Mouse (Mus musculus) heart, postnatal 36 days (tissue): ENCODE measurements around the gene Prss42. TPM values are rescaled to one million over a fixed set of nuclear protein-coding genes. Genes with fewer than 3 reads are reported as not detected.

Source experiments
- DNase-seq, 2 experiments: peaks; one replicate each; pipeline ENCODE4 v3.0.0; 2021 to 2022
- intact Hi-C: fragments of 180-260 bp; cut with DNase I; formaldehyde crosslinking; loops from one replicate; pipeline ENCODE4 v1.15.1; 2025
- total RNA-seq, 2 experiments: library from RNA; stranded (reverse); gene quantifications; 2 replicates each; pipeline ENCODE4 v1.2.3; 2021

The Prss42 gene
- not detected for total RNA-seq

DNA sequence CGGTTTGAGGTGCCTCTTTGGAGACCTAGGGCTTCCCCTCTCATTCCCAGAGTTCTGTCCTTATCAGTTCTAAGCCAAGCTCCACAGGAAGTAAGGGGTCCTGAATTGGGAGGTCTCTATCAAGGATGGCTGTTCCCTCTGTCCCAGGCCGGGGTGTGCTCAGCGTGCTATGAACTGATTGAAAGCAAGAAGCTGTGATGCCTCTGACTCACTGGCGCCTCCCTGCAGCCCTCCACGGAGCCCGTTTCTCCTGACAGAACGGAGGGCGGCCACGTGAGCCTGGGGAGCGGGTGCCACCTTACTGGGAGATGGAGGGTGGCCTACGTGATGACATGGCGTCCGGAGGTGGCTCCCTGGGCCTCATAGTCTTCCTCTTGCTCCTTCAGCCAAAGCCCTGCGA is at the start of gene Prss42:
Gene Prss42 (plus strand): TSS at position 301 of the 400 bp plus-strand sequence.
- DNase-seq, result no peak
- intact Hi-C loops, result no loop called here

DNA sequence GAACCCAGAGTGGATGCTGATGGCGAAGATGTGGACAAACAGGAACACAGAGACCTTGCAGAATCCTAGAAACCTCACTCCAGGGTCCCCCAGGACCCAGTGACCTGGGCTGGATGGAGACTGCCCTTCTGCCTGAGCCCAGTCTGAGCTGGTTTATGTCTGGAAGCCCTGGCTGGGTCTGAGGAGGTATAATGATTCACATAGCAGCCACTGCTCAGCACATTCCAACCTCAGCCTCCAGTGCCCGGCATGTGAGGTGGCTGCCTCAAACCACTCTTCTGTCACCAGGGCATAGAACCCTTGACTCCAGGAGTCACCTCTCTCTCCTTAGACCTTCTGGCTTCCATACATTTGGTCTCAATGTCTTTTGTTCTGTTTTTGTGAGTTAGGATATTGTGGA is 49.5 kb upstream of the Prss42 start:
- intact Hi-C loops, result no loop called here
- DNase-seq, result no peak

DNA sequence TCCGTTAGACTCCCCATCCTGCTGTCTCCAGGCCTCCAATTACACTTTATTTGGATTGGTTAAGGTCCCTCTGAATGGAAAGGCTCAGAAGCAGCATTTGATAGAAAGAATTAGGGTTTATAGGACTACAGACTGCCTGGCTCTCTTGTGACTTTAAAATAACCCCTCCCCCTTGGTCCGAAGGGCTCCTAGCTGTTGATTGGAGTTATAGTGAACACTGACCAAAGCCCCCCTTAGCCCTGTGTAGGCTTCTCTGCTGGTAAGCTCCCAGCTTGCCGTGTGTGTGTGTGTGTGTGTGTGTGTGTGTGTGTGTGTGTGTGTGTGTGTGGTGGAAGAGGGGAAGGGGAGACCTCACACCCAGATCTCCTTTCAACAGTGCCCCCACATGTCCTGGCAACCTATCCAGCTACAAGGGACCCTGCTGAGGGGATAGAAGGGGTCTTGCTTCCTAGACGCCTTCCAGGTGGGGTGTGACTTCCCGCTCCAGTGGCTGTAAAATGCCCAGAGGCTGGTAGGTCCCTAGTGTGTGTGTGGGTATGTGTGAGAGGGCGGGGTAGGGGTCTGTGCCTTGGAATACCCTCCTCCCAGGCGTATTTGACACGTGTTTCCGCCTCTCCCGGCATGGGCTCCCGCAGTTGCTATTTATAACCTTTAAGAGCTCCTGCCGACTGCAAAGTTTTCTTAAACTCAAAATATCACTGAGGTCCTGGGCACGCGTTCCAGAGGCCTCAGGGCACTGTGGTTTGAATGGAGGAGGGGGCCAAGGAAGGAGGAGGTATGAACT is 47.4 kb upstream of the Prss42 start:
- intact Hi-C loops, result no loop called here
- DNase-seq, result no peak

DNA sequence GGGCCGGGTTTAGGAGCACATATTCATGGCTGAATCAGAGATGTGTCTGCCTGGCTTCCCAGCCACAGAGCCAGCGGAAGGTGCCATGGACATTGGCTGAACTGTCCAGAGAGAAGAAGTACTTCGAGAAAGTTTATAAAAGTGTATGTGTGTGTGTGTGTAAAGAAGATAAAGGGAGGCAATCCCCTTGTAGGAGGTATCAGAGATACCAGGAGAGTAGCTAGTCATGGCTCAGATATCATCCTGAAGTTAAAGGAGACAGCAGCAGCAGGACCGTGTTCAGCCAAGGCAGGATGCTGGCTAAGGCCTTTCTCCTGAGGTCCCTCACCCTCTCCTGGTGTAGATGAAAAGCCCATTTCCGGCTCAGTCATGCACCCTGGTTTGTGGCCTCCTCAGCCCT is 46.6 kb upstream of the Prss42 start:
- intact Hi-C loops, result no loop called here
- no peak for DNase-seq

DNA sequence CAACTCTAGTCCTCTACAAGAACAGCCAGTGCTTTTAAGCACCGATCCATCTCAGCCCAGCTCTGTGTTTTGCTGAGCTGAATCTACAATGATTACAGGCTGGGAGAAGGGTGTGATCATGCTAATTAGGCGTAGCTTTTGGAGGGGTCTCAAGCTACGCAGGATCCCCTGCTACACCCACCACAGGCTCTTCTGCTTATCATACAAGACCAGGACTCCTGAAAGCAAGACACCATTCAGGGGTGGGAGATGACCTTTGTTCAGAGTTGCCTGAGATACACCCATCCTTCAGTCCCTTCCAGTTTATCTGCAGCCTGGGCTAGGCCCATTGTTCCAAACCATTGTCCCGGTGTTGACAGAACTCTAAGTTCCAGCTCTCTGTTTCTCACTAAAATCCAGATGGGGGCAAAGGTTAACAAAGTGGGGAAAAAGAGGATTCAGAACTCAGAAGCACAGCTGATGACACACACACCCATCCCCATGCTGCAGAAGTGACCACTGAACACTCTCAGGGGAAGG is 45.0 kb upstream of the Prss42 start:
- intact Hi-C loops, result no loop called here
- no peak for DNase-seq

DNA sequence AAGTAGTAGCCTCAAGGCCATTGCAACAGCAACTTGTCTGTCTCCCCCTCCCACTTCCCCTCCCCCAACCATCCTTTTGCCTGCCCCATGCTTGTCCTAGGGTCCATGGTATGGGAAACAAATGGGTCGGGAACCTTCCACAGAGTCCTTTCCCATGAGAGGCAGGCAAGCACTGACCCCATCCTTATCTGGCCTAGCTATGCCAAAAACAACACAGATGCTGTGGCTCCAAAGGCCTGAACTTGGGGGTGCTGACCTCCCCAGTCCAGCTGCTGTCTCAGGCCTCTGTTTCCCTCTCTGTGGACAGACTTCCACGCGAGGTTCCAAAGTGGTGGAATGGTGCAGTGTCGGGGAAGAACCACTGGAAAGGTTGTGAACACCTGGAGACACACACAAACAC is 44.2 kb upstream of the Prss42 start:
- no peak for DNase-seq

DNA sequence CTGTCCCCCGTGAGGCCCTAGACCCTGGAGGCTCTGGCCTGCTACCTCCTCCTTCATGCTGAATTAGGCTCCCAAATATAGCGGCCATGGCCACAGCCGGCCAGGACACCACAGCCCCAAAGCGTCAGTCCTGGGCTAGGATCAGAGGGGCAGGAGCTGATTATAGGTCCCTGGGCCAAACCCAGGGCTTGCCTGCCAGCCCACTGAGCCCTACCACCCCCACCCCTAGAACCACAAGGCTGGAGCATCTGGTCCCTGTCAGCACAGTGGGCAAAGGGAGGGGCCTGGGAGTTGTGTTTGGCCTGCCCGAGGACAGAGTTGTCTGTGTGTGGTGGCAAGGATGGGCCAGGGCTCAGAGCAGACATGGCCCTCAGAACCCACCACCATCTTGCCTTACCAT is 40.1 kb upstream of the Prss42 start:
- no peak for DNase-seq
- intact Hi-C loops, result no loop called here

More for the DNA sequence above, 44.2 kb upstream of the Prss42 start:
- intact Hi-C loops, result no loop called here

DNA sequence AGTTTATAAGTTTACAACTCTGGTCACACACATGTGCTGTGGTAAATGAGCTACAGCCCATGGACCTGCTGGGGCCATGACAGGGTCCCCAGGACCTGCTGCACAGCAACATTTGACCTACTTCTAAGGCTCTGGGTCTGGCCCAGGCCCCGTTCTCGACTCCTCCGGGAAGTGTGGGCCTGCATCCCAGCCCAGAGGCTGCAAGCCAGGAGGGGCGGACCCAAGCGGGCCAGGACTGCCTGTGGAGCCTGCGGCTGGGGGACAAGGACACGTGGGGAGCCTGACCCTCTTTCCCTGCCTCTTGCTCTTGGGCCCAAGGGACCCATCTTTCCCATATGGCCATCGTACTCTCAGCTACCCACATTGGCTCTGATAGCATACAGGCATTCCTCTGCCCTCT is 39.4 kb upstream of the Prss42 start:
- intact Hi-C loops, result loop anchor here (1.0 kb wide), 2 partner anchors 28 to 41 kb away; no protein-coding TSS in a partner anchor
- peak; percentile 86 to 88 for DNase-seq

DNA sequence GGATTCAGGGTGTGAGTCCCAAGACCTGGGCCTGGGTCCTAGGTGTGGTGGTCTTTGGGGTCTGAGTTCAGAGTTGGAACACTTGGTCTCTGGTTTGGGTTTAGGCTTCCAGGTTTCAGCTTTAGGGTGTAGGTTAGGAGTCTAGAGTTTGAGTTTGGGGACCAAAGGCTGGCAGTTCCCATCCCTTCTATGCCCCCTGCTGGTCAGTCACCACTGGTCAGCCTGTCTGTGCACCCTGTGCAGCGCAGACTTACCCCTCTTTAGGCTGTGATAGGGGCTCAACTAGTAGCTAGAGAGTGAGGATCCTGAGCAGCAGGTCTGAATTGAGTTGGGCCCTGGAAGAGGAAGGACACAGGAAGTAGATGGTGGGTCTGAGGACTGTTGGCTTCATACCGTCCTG is 38.7 kb upstream of the Prss42 start:
- intact Hi-C loops, result loop anchor here (1.0 kb wide), 2 partner anchors 29 to 42 kb away; no protein-coding TSS in a partner anchor
- peak; percentile 70 to 74 for DNase-seq

DNA sequence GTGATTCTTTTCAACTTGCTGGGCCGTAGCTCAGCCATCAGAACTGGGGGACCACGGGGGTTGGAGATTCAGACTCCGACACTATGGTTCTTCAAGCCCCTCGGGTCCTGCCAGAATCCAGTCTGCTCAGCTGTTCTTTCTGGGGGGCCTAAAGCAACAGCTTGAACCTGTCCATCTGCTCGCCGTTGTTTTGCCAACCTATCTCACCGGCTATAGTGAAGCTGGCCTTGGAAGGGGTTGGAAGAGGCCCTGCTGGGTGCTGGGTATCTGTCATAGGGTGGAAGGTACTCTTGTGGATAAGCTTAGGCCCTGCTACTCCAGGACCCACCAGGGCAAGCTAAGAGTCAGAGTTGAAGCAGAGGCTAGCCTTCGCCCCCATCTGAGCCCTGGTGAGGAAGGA is 37.1 kb upstream of the Prss42 start:
- intact Hi-C loops, result no loop called here

DNA sequence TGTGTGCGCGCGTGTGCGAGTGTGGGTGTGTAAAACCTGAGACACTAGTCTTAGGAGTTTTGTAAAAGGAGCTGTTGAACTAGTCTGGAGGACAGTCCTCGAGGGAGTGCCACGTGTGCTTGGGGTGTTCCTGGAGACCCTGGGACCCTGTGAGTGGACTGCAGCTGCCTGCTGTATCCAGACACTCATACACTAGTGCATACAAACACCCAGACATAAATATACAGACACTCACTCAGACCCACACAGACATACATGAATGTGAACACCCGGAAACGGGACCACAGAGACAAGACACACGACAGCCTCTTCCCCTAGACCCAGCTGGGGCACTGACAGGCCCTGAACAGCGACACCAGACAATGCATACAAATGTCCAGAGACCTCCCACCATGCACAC is 35.2 kb upstream of the Prss42 start:
- intact Hi-C loops, result no loop called here
- no peak for DNase-seq

More for the DNA sequence above, 37.1 kb upstream of the Prss42 start:
- no peak for DNase-seq

DNA sequence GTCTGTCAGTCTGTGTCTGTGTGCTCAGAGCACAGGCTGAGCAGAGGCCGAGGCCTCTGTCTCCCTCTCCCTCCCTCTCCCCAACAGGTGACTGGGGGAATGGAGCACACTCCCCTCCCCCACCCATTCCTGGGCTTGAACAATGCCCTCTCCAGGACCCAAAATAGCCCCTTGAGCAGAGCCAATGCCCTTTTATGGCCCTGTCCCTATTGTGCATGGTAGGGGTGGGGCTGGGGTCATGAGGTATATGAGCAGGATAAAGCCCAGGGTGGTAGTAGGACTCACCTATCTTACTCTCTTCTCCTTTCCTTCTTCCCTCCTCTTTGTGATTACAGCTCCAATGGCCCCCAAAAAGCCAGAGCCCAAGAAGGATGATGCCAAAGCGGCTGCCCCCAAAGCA is 34.6 kb upstream of the Prss42 start:
- intact Hi-C loops, result no loop called here
- peak; percentile 38 to 51 for DNase-seq

DNA sequence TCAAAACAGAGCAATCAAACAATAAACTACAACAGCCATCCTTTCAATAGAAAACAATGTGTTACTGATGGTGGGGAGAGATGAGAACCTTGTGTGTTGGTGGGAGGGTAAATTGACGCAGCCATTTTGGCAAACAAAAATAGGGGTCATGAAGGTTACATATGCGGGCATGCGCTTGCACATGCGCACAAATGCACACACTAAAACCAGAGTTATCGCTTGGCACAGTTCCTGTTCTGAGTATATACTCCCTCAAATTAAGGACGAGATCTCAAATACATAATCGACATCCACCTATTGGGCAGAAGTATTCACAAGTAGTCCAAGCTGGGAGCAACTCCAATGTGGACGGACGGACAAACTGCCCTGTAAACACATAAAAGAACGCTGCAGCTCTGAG is 25.6 kb upstream of the Prss42 start:
- intact Hi-C loops, result no loop called here

DNA sequence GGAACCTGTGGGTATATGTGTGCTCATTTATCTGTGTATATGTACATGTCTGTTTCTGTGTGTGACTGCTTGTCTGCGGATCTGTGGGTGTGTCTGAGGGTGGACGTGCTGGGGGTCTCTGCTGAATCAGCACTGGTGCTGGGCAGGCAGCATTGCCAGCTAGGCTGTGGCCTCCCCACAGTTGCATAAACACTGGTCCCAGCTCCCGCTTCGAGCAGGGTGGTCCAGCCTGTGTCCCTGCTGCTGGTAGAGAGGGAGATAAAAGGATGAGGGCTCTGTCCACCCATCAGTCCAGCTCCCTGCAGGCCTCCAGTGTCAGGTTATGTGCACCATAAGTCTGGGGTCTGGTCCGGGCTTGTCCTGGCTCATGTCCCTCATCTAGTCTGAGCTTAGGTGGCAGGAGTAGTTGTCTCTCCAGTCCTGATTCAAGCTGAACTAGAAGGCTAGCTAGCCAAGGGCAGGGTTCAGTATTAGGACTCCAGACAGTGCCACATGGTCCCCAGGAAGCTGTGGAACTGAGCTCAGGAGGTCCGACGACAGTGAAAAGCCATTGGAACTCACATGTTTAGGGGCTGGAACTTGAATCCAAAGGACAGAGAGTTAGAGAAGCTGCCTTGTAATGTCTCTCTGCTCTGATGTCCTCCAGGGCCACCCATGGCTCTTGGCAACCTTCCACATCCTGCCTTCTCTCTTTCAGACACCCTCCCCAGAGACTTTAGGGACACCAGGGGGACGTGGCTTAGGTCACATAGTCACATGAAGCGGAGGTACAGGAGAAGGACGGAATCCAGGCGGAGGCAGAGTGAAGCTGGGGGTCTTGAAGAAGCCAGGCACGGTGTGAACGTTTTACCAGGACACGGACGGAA is 23.3 kb upstream of the Prss42 start:
- intact Hi-C loops, result loop anchor here (5.0 kb wide), 1 partner anchor 127 kb away; no protein-coding TSS in a partner anchor
- no peak for DNase-seq

More for the DNA sequence above, 25.6 kb upstream of the Prss42 start:
- DNase-seq, result no peak

DNA sequence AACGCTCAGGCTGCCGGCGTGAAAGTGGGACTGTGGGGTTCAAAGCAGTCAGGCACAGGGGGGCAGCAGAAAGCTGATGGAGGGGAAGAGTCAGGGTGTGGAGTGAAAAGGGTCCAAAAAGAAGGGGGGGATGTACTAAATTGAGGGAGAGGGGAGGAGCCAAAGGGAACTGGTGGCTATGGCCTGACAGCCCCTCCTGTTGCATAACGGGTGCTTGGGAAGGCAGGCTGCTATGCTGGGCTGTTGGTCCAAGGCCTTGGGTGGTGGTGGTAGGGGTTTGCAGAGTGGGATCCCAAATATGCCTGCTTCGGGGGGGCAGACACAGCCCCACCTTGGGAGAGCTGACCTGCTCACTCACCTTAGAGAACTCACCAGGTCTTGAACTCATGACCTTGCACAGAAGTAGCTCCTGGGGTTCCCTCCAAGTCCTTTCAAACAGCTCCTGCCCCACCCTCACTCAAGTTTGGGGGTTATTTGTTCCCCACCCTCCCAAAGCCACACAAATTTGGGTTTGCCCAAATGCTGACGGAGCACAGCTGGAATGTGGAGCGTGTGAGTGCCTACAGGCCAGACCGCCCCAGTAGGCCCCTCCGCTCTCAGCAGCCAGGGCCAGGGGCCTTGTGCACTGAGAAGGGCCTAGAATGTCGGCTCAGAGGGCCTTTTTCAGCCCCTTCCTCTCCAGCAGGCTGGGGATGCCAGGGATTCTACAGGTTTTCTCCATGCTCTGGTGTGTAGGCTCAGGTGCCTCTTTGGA is 22.5 kb upstream of the Prss42 start:
- intact Hi-C loops, result loop anchor here (5.0 kb wide), 1 partner anchor 128 kb away; no protein-coding TSS in a partner anchor
- DNase-seq, result no peak

DNA sequence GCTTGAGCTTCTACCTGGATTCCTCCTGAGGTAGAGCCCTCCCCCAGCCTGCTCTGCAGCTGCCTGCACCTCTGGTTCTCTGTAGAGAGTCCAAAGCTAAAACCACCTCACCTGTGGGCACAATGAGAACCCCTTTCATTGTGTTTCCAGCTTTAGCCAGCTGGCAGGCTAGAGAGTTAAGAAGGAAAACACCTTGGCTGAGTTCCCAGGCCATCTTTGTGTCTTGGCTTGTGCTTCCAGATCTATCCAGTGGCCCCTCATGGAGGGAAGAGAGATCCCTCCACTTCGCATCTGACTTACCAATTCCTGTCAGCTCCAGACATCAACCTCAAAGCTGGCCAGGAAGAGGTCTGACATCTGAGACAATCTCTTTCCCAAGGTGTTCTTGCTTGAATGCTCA is 19.9 kb upstream of the Prss42 start:
- intact Hi-C loops, result loop anchor here (5.0 kb wide), 1 partner anchor 131 kb away; no protein-coding TSS in a partner anchor

DNA sequence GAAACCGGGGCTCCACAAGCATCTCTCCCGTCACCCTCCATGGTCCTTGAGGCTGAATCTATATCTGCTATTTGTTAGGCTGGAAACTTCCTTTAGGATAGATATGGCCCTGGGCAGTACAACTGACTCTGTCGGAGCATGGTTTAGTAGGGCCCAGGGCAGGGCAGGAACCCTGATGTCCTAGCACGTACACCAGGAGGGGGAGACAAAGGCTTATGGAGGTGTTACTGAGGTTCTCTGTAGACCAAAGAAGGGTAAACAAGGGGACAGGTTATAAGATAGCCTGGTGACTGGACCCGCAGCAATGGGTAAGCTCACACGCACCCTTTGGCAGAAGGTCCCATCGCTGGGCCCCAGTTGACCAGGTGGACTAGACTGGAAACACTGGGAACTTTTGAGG is 19.4 kb upstream of the Prss42 start:
- intact Hi-C loops, result loop anchor here (5.0 kb wide), 1 partner anchor 131 kb away; no protein-coding TSS in a partner anchor
- no peak for DNase-seq

More for the DNA sequence above, 19.9 kb upstream of the Prss42 start:
- DNase-seq, result no peak

DNA sequence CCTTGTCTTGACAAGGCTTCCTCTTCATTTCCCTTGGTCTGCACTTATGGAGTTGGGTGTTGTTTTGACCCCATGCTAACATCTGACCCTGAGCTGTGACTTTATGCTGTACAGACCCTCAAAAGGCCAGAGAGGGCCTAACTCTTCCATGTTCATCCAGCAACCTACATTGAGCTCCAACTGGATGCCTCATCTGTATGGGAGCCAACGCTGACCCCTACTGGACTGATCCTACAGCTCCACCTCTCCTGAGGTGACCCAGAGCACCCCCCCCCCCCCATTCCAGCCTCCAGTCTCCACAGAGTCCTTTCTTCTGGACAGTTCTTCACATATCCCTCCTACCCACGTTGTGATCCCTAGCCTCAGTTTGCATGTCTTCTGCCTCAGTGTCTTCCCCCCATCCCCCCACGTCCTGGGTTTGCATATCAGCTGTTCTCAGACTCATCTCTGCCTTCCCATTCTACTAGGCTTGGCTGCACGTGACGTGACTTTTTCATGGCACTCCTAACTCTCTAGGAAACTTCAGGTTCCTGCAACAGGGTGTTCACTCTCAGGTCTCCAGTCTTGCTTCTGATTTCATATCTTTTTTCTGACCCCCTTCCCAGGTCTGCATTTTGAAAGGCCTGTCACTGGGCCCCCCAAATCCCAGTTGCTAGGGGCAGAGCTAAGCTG is 18.6 kb upstream of the Prss42 start:
- intact Hi-C loops, result loop anchor here (5.0 kb wide), 1 partner anchor 132 kb away; no protein-coding TSS in a partner anchor
- DNase-seq, result no peak

DNA sequence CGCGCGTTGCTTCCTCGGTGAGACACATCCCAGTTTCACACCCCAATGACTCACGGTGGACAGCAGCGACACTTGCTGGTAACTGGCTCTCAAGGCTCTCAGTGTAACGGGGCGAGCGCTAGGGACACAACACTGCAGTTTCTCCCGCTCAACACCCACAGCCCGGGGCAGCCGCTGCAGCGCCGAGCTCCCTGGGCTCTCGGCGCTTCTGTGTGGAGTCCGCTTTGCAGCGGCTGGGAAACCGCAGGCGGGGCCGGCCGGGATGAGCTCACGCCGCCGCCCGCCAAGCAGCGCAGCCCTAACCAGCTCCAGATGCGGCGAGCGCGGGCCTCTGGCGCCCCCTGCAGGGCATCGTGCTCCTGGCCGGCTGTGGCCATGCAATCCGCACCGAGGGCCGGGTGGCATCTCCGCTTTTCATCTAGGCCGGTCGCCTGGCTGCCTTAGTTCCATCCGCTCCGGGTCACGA is 16.7 kb upstream of the Prss42 start:
- DNase-seq, result peak; percentile 98
- intact Hi-C loops, result loop anchor here (1.0 to 5.0 kb wide), 5 partner anchors 52 to 368 kb away; partner anchors contain the start of gene Lrrc2
